Mouse (Mus musculus) cerebellum, postnatal 10 days (tissue): ENCODE measurements around the gene Hsd17b14.
A peak's percentile ranks its signal among the peaks of the same experiment; 100 is the strongest.

Source experiments
- DNase-seq, 2 experiments: peaks; one replicate each; pipeline ENCODE4 v3.0.0; 2021; ENCODE audit warnings: mixed read lengths in 2 of 2

Gene Hsd17b14

GRCm38 (mm10) chr7:45609511-45609910 lies 54.8 kb downstream of the Hsd17b14 start:
- DNase-seq, result no peak

- peak in 1 of 2 experiments; percentile 27 for DNase-seq
These were observed 61.6 kb downstream of the Hsd17b14 start for GRCm38 (mm10) chr7:45616277-45616676.

- peak in 1 of 2 experiments; percentile 37 for DNase-seq
These were observed 62.5 kb downstream of the Hsd17b14 start, which contains the start of gene Fut1 for GRCm38 (mm10) chr7:45617042-45617695. TSS of gene Fut1 (plus strand) at chr7:45617289.
